Mouse (Mus musculus) MEL (cell line): ENCODE measurements around the gene Plekhg3. TPM values are rescaled to one million over a fixed set of nuclear protein-coding genes. Genes with fewer than 3 reads are reported as not detected.

Source experiments
- DNase-seq: peaks from one replicate; pipeline ENCODE4 v3.0.0; 2011; ENCODE audit warnings: low read depth, low spot score
- H3K27ac ChIP-seq: 2 replicates; pipeline ENCODE4 v1.5.1; 2012; ENCODE audit warnings: low read depth, mild to moderate bottlenecking, control low read depth, low read length, moderate library complexity; ENCODE audit not compliant: control insufficient read depth
- H3K27me3 ChIP-seq, 2 experiments: fragments of 150-350 bp in 1 of 2; sonication (generic) in 1 of 2; 2 replicates each; pipeline ENCODE4 v1.6.1; 2012; ENCODE audit warnings: low read length in 2 of 2, mild to moderate bottlenecking in 2 of 2, improper control_type of control experiment in 1 of 2, moderate library complexity in 1 of 2; ENCODE audit not compliant: insufficient read depth in 2 of 2, control insufficient read depth in 1 of 2
- H3K36me3 ChIP-seq, 2 experiments: 2 replicates each; pipeline ENCODE4 v1.6.1; 2012 to 2014; ENCODE audit warnings: low read length in 2 of 2, improper control_type of control experiment in 1 of 2, inconsistent platforms in 1 of 2, mild to moderate bottlenecking in 1 of 2; ENCODE audit not compliant: insufficient read depth in 2 of 2, control insufficient read depth in 1 of 2
- H3K4me1 ChIP-seq, 2 experiments: fragments of 150-350 bp in 1 of 2; sonication (generic) in 1 of 2; 2 replicates each; pipeline ENCODE4 v1.6.1; 2012; ENCODE audit warnings: low read length in 2 of 2, improper control_type of control experiment in 1 of 2, mild to moderate bottlenecking in 1 of 2; ENCODE audit not compliant: insufficient read depth in 2 of 2, control insufficient read depth in 1 of 2
- H3K4me3 ChIP-seq, 2 experiments: fragments of 150-350 bp in 1 of 2; sonication (generic) in 1 of 2; 2 replicates each; pipeline ENCODE4 v1.5.1; 2012; ENCODE audit warnings: low read depth in 2 of 2, low read length in 2 of 2, mild to moderate bottlenecking in 2 of 2, moderate library complexity in 2 of 2, control low read depth in 1 of 2, improper control_type of control experiment in 1 of 2; ENCODE audit not compliant: control insufficient read depth in 1 of 2, insufficient read depth in 1 of 2
- H3K79me2 ChIP-seq: 2 replicates; pipeline ENCODE4 v1.6.1; 2012; ENCODE audit warnings: mild to moderate bottlenecking, low read length, moderate library complexity; ENCODE audit not compliant: control insufficient read depth, poor library complexity, insufficient read depth
- H3K9ac ChIP-seq: 2 replicates; pipeline ENCODE4 v1.6.1; 2012; ENCODE audit warnings: low read depth, mild to moderate bottlenecking, control low read depth, low read length, moderate library complexity; ENCODE audit not compliant: control insufficient read depth, poor library complexity, severe bottlenecking
- H3K9me3 ChIP-seq: fragments of 150-350 bp; sonication (generic); replicated peaks from 2 replicates; pipeline ENCODE4 v1.6.1; 2012; ENCODE audit warnings: mild to moderate bottlenecking, low read length, improper control_type of control experiment, moderate library complexity; ENCODE audit not compliant: insufficient read depth
- CHD1 ChIP-seq: IDR thresholded peaks from 2 replicates; pipeline ENCODE4 v1.6.1; 2012; ENCODE audit warnings: low read depth, mild to moderate bottlenecking, inconsistent platforms, low read length, improper control_type of control experiment
- CTCF ChIP-seq, 3 experiments: IDR thresholded peaks in 2 of 3; conservative IDR thresholded peaks in 1 of 3; 2 replicates each; pipeline ENCODE4 v1.5.1; 2011 to 2012; ENCODE audit warnings: low read length in 3 of 3, low read depth in 2 of 3, mild to moderate bottlenecking in 2 of 3, improper control_type of control experiment in 1 of 3, inconsistent platforms in 1 of 3, mixed read lengths in 1 of 3, moderate library complexity in 1 of 3; ENCODE audit not compliant: control insufficient read depth in 1 of 3, insufficient read depth in 1 of 3, poor library complexity in 1 of 3, severe bottlenecking in 1 of 3
- E2F4 ChIP-seq: IDR thresholded peaks from 2 replicates; pipeline ENCODE4 v1.6.1; 2011; ENCODE audit warnings: low read depth, low read length, improper control_type of control experiment, borderline replicate concordance
- ELF1 ChIP-seq: IDR thresholded peaks from 2 replicates; pipeline ENCODE4 v1.6.1; 2014; ENCODE audit warnings: low read depth, mild to moderate bottlenecking, inconsistent platforms, low read length, improper control_type of control experiment, moderate library complexity
- EP300 ChIP-seq, 2 experiments: IDR thresholded peaks; 2 replicates each; pipeline ENCODE4 v1.6.1; 2011; ENCODE audit warnings: improper control_type of control experiment in 2 of 2, low read length in 2 of 2, low read depth in 1 of 2, mild to moderate bottlenecking in 1 of 2
- ETS1 ChIP-seq: IDR thresholded peaks from 2 replicates; pipeline ENCODE4 v1.6.1; 2012; ENCODE audit warnings: low read depth, mild to moderate bottlenecking, inconsistent platforms, low read length, improper control_type of control experiment, moderate library complexity
- GATA1 ChIP-seq: IDR thresholded peaks from 2 replicates; pipeline ENCODE4 v1.6.1; 2011; ENCODE audit warnings: low read depth, low read length, improper control_type of control experiment
- HCFC1 ChIP-seq: IDR thresholded peaks from 2 replicates; pipeline ENCODE4 v1.6.1; 2012; ENCODE audit warnings: low read depth, mild to moderate bottlenecking, inconsistent platforms, low read length, improper control_type of control experiment, moderate library complexity
- JUND ChIP-seq: IDR thresholded peaks from 2 replicates; pipeline ENCODE4 v1.6.1; 2011; ENCODE audit warnings: low read depth, mild to moderate bottlenecking, improper control_type of control experiment, low read length
- KAT2A ChIP-seq: conservative IDR thresholded peaks from 2 replicates; pipeline ENCODE4 v1.6.1; 2012; ENCODE audit warnings: low read depth, low read length, improper control_type of control experiment, inconsistent platforms
- MAFK ChIP-seq: IDR thresholded peaks from 2 replicates; pipeline ENCODE4 v1.6.1; 2011; ENCODE audit warnings: low read depth, mild to moderate bottlenecking, low read length, improper control_type of control experiment, borderline replicate concordance
- MAX ChIP-seq: IDR thresholded peaks from 2 replicates; pipeline ENCODE4 v1.6.1; 2011; ENCODE audit warnings: low read length, improper control_type of control experiment
- MEF2A ChIP-seq: IDR thresholded peaks from 2 replicates; pipeline ENCODE4 v1.6.1; 2014; ENCODE audit warnings: low read depth, mild to moderate bottlenecking, inconsistent platforms, low read length, improper control_type of control experiment; ENCODE audit not compliant: poor library complexity, insufficient replicate concordance, severe bottlenecking; ENCODE audit errors: extremely low read depth
- MYB ChIP-seq: IDR thresholded peaks from 2 replicates; pipeline ENCODE4 v1.6.1; 2011; ENCODE audit warnings: mild to moderate bottlenecking, low read depth, low read length, improper control_type of control experiment
- NELFE ChIP-seq: IDR thresholded peaks from 2 replicates; pipeline ENCODE4 v1.6.1; 2011; ENCODE audit warnings: low read depth, low read length, improper control_type of control experiment
- POLR2AphosphoS2 ChIP-seq: IDR thresholded peaks from 2 replicates; pipeline ENCODE4 v1.6.1; 2011; ENCODE audit warnings: low read length, improper control_type of control experiment
- POLR2AphosphoS5 ChIP-seq: IDR thresholded peaks from 2 replicates; pipeline ENCODE4 v1.6.1; 2012; ENCODE audit warnings: low read depth, borderline replicate concordance, mild to moderate bottlenecking, inconsistent platforms, low read length, moderate library complexity, mixed read lengths
- RCOR1 ChIP-seq: IDR thresholded peaks from 2 replicates; pipeline ENCODE4 v1.6.1; 2012; ENCODE audit warnings: low read depth, mild to moderate bottlenecking, inconsistent platforms, low read length, improper control_type of control experiment
- SIN3A ChIP-seq: IDR thresholded peaks from 2 replicates; pipeline ENCODE4 v1.6.1; 2012; ENCODE audit warnings: low read length, improper control_type of control experiment, inconsistent platforms
- TAL1 ChIP-seq: IDR thresholded peaks from 2 replicates; pipeline ENCODE4 v1.6.1; 2012; ENCODE audit warnings: mild to moderate bottlenecking, inconsistent platforms, low read length, moderate library complexity, mixed read lengths
- TBP ChIP-seq: IDR thresholded peaks from 2 replicates; pipeline ENCODE4 v1.8.0; 2011; ENCODE audit warnings: low read depth, low read length, improper control_type of control experiment
- TCF12 ChIP-seq: IDR thresholded peaks from 2 replicates; pipeline ENCODE4 v1.6.1; 2014; ENCODE audit warnings: low read depth, mild to moderate bottlenecking, inconsistent platforms, low read length, improper control_type of control experiment, moderate library complexity
- UBTF ChIP-seq: IDR thresholded peaks from 2 replicates; pipeline ENCODE4 v1.6.1; 2012; ENCODE audit warnings: low read depth, mild to moderate bottlenecking, inconsistent platforms, low read length, improper control_type of control experiment, moderate library complexity, borderline replicate concordance; ENCODE audit not compliant: insufficient read depth
- USF1 ChIP-seq: IDR thresholded peaks from 2 replicates; pipeline ENCODE4 v1.6.1; 2014; ENCODE audit warnings: low read depth, mild to moderate bottlenecking, inconsistent platforms, low read length, improper control_type of control experiment, moderate library complexity
- ZC3H11A ChIP-seq: IDR thresholded peaks from 2 replicates; pipeline ENCODE4 v1.6.1; 2012; ENCODE audit warnings: low read depth, mild to moderate bottlenecking, inconsistent platforms, low read length, improper control_type of control experiment
- ZMIZ1 ChIP-seq: IDR thresholded peaks from 2 replicates; pipeline ENCODE4 v1.6.1; 2012; ENCODE audit warnings: low read depth, mild to moderate bottlenecking, inconsistent platforms, low read length, improper control_type of control experiment, moderate library complexity
- ZNF384 ChIP-seq: IDR thresholded peaks from 2 replicates; pipeline ENCODE4 v1.6.1; 2012; ENCODE audit warnings: low read depth, mild to moderate bottlenecking, inconsistent platforms, low read length, improper control_type of control experiment
- polyA plus RNA-seq, 2 experiments: library from polyadenylated mRNA; stranded (reverse) in 1 of 2; unstranded in 1 of 2; fragments of >175 nt in 1 of 2; fragments of >200 nt in 1 of 2; gene quantifications; 2 replicates each; pipeline versions ENCODE4 v1.2.1 to v1.2.4; 2012; ENCODE audit warnings: low replicate concordance in 2 of 2, low read depth in 1 of 2; ENCODE audit not compliant: insufficient read length in 2 of 2, insufficient read depth in 1 of 2, missing spikeins in 1 of 2
- total RNA-seq: library from RNA; depleted of rRNA; stranded (reverse); fragments of 300-350 nt; gene quantifications from 2 replicates; pipeline ENCODE4 v1.2.3, GENCODE M21; 2012

The Plekhg3 gene
- total and polyA plus RNA-seq, 3 experiments = 0.92 to 7.0 TPM; not detected in 1

DNA sequence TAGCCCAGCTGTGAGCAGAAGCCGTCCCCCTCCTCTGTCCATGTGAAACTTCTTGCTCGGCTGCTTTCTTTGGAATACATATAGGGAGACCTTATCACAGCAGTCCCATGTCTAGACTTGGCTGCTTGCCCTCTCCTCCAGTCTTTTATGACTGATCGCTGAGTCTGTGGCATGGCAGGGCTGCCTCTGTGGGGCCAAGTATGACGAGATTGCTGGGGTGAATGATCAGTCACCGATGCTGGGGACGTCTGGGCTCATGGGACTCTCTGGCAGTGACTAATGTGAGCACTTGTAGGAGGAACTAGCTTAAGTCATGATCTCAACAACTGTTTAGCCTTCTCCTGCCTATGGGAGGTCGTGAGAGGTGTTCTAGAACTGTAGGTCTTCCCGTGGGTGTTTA lies 21.6 kb downstream of the Plekhg3 start:
- DNase-seq = peak; percentile 91
- no peak overlapping the region for H3K9ac ChIP-seq
- TF ChIP-seq POLR2AphosphoS2 (no peak), EP300 (IDR thresholded peaks at IDR 0.05; ENCODE audit: low read depth in 1 of 2, low read length in 2 of 2) (peak in 1 of 2 experiments; percentile 30; a peak in 2 of 4 replicates), ZMIZ1 (no peak), CTCF (IDR thresholded peaks at IDR 0.05 in 2 of 3, conservative IDR thresholded peaks at IDR 0.05 in 1 of 3; ENCODE audit: control insufficient read depth in 1 of 3, insufficient read depth in 1 of 3, low read depth in 2 of 3, low read length in 3 of 3, poor library complexity in 1 of 3, severe bottlenecking in 1 of 3) (no peak), RCOR1 (peak; percentile 42; the same call in 1 of the 2 replicates), E2F4 (no peak), ETS1 (peak; percentile 80), TBP (peak; percentile 75; the same call in 1 of the 2 replicates), MEF2A (no peak), NELFE (no peak), POLR2AphosphoS5 (no peak), UBTF (no peak), JUND (no peak), HCFC1 (no peak), GATA1 (peak; percentile 63; the same call in 1 of the 2 replicates), CHD1 (no peak), ELF1 (no peak), MAFK (no peak), TAL1 (peak; percentile 61), SIN3A (peak; percentile 19), USF1 (no peak), MYB (no peak), MAX (no peak; the same call in 1 of the 2 replicates), TCF12 (peak; percentile 57; the same call in 1 of the 2 replicates), ZNF384 (no peak), ZC3H11A (no peak), KAT2A (no peak)
- TF ChIP-seq, all 39 proteins: peak for 8
- Histone ChIP-seq H3K36me3 (peaks cover 0 to 18% of the 10 kb centered on the region in 2 experiments; a peak in 2 of 4 replicates), H3K4me1 (peaks cover 7 to 27% of the 10 kb centered on the region in 2 experiments), H3K9me3 (no peaks in the 10 kb centered on the region), H3K79me2 (no peaks in the 10 kb centered on the region), H3K4me3 (no peak overlapping the region; a peak in 1 of 4 replicates), H3K27ac (peak overlapping the region; percentile 46), H3K27me3 (no peaks in the 10 kb centered on the region)
